Mouse (Mus musculus) adrenal gland, adult (tissue): Measurements from ENCODE around the gene Kif2a.
A peak's percentile ranks its signal among the peaks of the same experiment; 100 is the strongest.
"Not testable (repeated sequence)": the region's sequence is repeated elsewhere in the genome, so short reads cannot be mapped to it uniquely, and the experiment has no call there.

Source experiments
- DNase-seq, 2 experiments: peaks; one replicate each; pipeline ENCODE4 v3.0.0; 2022 to 2023; ENCODE audit warnings: low spot score in 1 of 2; ENCODE audit not compliant: inconsistent age in 2 of 2

Kif2a gene

DNA sequence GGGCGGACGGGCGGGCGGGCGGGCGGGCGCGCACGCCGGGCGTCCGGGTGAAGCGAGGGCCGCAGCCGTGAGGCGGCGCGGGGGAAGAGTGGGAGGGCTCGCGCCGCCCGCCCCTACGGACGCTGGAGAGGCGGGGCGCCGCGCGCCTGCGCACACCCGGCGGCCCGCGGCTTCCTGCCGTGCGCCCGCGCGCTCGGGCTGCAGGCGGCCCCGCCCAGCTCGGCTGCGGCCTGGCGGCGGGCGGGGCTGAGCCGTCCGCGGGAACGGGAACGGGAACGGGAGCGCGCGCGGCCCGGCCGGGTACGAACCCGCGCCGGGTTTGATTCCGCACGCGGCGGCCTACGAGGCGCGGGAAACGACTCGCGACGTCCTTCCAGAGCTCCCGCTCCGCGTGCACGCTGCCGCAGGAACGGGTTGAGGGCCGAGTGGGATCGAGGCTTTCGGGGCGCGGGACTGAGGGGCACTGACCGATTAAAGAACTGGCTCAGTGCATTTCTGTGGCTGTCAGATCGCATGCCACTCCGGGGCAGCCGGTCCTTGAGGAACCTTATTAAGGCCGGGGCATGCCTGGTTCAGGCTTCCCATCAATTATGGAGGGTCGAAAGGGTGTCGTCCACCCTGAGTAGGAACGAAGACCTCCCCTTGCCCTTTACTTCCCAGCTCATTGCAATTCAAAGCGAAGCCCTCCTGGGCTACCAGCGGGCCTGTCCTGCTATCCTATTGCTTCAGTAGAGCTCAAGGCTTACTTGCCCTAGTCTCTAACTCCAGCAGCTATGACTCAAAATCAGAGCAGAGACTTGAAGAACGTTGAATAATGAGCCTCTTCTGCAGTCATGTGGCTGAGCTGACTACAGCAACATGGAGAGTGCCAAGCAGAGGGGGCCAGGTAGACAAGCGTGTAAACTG is 593 bp upstream of the Kif2a start:
- peak; percentile 88 to 91 for DNase-seq

DNA sequence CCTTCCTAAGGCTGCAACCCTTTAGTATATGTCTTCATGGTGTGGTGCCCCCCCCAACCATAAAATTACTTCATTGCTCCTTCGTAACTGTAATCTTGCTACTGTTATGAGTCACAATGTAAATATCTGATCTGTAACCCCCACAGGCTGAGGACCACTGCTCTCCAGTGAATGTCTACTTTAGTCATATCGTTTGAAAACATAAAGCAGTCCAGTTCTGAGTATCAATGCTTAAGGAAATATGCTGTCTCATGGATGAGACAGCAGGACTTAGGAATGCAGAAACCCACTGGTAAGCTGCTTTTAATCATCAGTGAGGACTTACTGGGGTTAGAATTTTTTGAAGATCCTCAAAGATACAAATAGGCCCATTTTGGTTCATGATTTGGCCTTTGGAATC is 2.5 kb downstream of the Kif2a start:
- DNase-seq, result no peak

DNA sequence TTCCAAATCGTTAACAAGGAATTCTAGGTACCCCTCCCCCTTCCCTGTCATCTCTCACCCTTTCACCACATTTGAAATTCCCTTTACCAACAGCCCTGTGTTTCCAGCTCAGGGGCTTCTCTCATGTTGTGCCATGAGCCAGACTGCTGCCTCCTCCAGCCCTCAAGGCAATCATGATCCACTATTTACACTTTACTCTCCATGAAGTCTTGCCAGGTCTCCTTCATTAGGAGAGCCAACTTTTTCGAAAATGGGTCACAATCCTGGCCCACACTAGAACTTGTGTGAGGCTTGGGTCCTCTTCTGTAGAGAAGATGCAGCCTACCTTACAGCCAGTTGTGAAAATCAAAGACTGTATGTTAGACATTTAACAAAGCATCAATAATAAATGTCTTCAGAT is 8.0 kb downstream of the Kif2a start:
- DNase-seq, result no peak

DNA sequence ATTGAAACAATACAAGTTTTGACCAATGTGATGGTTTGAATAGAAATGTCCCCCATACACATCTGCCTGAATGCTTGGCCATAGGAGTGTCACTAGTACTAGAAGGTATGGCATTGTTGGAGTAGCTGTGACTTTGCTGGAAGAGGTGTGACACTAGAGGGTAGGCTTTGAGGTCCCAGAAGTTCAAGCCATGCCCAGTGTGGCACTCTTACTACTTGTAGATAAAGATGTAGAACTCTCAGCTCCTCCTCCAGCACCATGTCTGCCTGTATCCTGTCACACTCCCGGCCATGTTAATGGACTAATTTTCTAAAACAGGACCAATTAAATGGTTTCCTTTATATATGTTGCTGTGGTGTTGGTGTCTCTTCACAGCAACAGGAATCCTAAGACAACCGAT is 10.3 kb downstream of the Kif2a start:
- DNase-seq, result no peak

DNA sequence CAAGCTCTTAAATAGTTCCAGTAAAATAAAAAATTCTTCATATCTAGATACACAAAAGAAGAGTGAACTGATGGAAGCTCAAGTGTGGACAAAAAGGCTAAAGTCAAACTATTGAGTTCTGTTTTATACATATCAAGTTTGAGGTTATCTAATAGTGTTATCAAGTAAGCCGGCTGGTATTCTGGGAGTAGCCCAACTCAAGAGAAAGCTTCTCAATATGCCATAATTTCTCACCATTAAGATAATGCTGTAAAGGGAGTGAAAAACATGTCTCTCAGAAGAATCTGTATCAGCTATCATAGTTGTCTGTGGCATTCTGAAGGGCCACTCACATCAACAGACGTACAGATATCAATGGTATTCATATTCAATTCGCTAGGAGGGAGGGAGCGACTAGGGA is 13.8 kb downstream of the Kif2a start:
- no peak for DNase-seq

DNA sequence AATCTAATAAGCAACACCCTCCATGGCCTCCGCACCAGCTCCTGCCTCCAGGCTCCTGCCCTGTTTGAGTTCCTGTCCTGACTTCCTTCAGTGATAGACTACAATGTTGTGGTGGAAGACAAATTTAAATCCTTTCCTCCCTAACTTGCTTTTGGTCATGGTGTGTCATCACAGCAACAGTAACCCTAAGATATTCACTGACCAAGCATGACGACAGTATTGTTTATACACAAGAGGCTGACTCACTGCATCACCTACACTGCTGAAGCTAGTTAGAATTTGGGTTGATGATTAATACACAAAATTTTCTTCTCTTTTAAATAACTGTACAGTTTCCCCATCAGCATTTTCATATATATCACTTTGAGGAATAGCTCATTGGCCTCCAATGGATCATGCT is 18.7 kb downstream of the Kif2a start:
- peak in 1 of 2 experiments; percentile 15 for DNase-seq

DNA sequence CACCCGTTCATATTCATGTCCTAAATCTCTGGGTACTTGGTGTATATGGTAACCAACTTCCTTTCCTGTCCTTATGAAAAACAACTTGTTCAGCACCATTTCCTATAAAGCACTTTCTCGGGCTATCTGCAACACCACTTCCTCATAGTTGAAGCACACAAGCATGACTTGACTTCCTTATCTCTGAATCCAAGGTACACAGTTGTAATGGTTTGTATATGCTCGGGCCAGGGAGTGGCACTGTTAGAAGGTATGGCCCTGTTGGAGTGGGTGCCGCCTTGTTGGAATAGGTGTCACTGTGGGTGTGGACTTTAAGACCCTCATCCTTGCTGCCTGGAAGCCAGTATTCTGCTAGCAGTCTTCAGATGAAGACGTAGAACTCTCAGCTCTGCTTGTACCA is 23.3 kb downstream of the Kif2a start:
- DNase-seq, result no peak

DNA sequence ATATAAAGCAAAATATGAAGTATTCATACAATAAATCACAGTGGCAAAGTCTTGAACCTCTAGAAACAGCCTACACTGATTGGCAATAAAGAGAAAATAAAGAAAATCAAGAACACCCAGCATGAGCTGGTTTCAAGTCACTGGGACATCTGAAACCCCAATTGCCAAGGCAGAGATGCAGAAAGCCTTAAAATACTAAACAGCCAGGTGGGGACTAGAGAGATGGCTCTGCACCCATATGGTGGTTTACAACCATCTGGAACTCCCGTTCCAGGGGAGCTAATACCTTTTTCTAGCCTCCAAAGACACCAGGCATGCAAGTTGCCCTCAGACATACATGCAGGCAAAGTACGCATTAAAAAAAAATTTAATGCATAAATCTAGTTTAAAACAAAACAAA is 23.9 kb downstream of the Kif2a start:
- DNase-seq, result no peak

DNA sequence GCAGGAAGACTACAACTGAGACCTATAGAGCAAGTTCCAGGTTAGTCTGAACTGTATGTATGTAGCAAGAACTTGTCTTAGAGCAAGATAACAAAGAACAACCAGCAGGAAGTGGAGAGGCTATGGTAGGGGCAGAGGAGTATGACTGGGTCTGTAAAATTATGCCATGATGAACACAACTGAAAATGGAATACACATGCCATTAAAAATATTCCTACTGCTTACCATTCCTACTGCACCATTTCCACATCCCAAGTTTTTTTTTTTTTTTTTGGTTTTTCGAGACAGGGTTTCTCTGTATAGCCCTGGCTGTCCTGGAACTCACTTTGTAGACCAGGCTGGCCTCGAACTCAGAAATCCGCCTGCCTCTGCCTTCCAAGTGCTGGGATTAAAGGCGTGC is 24.4 kb downstream of the Kif2a start:
- DNase-seq, result not testable (repeated sequence)

DNA sequence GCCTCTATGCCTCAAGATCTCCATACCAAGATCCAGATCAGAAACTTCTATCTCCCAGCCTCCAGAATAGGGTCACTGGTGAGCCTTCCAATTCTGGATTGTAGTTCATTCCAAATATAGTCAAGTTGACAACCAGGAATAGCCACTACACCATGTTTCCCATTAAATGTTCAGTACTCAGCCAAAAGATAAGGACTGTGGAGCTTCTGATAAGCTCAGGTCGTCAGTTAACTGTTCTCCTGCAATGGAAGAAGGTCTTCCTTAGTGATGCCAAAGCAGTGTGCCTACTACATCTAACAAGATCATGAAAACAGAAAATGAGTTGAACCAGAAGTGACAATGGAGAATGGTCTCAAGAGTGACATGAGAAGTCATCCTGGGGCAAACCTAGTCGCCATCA is 25.0 kb downstream of the Kif2a start:
- DNase-seq, result no peak

DNA sequence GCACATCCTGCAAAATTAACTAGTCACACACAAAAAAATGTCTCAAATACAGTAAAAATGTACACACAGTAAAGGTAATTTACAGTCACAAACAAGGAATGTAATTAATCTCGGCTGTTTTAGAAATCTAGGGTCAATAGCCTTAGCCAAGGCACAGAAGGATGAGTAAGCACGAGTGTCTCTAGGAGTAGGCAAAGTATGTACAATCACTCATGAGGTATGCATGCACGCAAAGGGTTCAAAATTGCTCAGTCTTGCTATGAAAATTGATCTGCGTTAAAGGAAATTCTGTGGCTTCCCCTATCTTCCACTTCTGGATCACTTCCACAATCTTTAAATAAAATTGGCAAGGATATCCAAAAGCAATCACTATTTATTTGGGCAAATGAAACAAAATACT is 60.4 kb downstream of the Kif2a start:
- no peak for DNase-seq

DNA sequence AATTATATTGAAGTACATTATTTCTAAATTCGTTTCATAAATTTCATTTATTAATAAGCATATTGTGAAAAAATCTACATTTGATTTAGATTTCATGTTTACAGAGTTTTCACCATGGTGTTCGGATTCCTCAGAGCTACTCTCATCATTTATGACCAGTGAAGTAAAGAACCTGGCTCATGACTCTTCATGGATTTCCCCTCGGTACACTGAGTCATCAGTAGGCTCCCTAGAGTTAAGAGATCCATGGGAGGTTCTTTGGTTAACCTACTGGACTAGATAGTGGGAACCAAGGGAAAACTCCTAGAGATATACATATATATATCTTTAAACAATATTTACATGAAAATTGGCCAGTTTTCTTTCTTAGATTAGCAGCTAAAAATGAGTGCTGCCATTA is 61.4 kb downstream of the Kif2a start:
- no peak for DNase-seq

DNA sequence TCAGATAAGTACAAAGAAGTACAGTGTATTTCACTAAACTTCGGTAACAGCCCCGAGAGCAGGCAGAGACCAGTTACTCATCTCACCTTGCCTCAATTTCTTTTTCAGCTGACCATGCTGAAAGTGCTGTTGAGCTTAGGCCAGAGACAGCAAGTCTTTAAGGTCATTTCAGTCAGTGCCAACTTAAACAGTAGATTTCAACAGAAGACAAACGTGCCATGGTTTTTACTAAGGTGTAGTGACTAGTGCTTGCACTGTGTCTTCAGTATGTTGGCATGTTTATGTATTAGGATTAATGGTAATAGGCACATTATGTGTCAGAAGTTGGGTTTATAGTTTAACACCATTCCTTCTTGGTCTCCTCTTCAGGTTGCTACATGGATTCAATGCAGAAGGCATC is 63.6 kb downstream of the Kif2a start:
- DNase-seq, result no peak

DNA sequence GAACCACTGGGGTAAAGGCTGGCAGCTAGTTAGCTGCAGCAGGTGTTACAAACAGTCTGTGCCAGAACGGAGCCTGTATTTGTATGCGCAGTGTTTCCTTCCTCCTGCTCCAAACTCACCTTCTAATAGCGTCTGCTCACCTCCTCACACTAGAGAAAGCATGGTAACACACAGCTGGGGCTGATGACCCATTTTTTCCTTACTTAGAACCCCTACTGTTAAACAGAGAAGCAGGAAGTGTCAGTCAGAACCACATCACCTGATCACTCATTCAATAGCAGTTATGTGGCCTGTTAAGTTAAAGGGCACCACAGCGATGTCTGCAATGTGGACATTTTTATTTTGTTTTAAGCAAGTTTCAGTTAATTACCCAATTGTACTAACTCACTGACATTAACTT is 64.4 kb downstream of the Kif2a start:
- DNase-seq, result no peak

DNA sequence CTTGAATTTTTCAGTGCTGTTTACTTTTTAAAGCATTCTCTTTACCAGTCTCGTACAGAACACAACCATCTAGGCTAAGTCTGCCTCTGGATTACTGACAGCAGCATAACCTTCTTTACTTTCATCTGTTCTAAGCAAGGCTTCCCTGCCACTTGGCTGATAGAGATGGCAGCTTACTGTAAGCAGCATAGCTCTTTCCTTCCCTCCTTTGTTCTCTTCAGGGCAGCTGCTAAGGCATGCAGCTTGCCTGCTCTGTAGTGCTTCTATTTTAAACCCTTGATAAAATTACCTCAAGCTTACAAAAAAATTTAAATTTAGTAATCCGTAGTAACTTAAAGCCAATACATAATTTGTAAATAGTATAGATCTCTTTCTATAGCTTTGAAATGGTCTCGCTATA is 67.0 kb downstream of the Kif2a start:
- DNase-seq, result no peak

DNA sequence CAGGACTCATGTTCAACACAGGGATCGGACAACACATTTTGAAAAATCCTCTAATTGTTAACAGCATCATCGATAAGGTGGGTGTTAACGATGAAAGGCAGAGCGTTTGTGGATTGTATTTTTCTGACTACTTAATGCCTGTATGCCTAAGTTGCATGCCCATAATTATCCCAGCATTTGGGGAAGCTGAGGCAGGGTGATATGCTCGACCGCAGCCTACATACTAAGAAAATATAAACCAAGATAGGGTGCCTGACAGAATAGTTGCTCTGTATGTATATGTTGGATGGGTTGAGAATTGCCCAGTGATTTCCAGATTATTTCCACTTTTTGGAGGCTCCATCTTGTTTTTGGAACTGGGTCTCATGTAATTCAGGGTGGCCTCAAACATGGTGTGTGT is 74.3 kb downstream of the Kif2a start:
- no peak for DNase-seq

DNA sequence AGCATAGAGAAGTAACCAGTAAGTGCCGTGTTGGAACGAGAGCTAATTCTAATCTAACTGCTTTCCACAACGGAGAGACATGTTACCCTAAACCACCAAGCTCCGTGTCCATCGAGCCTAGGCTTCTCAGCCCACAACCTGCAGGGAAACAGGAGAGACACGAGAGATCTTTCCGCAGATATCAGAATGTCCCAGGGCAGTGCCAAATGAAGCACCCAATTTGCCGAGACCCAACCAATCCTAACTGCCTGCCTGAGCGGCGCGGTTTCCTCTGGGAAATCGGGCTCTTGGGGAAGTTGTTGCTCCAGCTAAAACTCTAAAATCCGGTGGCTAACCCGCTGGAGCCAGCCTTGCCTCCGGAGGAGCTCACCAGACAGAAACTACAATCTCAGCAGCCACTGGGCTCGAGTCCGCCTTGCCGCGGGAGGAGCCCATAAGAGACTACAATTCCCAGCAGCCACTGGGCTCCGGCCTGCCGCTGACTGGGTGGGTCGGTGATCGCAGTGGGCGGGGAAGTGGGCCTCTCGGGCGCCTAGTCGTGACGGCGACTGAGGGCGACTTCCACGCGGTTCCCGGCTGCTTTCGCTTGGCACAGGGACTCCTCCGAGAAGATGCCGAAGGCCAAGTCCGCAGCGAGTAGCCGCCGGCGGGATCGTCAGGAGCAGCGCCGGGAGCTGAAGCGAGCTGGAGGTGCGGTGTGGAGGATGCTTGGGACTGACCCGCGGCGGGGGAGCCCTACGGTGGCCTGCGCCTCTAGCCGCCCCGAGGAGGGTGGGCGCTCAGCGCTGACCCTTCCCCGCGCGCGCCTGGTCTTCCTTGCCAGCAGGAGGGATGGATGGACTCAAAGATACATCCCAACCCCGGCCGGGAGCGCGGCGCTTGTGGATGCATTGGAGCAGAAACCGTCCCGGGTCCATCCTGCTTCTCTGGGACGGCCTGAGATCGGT is 75.1 kb downstream of the Kif2a start, which contains the start of gene Dimt1:
Gene Dimt1, plus strand, starts transcription at position 534 of the 947 bp plus-strand sequence.
- DNase-seq, result peak; percentile 97 to 98

DNA sequence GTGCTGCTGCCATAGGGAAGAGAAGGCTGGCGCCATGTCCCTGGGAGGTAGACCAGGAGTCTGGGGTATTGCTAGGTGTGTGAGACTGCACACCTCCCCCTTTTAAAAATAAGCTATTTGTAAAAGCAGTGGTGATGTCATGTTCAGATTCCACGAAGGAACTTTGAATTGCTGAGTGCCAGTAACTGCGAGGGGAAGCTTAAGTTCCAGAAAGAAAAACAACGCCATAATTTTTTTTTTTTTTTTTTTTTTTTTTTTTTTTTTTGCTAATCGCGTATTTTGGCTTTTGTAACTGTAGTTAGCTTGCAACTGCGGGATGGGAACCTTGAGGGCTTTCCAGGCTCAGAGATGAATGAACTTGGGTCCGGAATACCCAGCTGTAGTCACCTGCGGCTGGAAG is 76.4 kb downstream of the Kif2a start:
- no peak for DNase-seq

DNA sequence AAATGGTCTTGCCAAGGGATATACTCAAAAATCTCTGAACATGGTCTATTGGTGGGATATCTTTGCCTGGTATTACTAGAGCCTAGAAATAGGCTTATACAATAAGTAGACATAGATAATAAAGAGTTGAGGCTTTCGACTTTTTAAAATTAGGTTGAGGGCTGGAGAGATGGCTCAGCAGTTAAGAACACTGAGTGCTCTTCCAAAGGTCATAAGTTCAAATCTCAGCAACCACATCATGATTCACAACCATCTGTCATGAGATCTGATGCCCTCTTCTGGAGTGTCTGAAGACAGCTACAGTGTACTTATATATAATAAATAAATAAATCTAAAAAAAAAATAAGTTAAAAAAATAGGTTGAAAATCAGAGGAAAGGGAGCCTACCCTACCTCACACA is 79.2 kb downstream of the Kif2a start:
- DNase-seq, result no peak

DNA sequence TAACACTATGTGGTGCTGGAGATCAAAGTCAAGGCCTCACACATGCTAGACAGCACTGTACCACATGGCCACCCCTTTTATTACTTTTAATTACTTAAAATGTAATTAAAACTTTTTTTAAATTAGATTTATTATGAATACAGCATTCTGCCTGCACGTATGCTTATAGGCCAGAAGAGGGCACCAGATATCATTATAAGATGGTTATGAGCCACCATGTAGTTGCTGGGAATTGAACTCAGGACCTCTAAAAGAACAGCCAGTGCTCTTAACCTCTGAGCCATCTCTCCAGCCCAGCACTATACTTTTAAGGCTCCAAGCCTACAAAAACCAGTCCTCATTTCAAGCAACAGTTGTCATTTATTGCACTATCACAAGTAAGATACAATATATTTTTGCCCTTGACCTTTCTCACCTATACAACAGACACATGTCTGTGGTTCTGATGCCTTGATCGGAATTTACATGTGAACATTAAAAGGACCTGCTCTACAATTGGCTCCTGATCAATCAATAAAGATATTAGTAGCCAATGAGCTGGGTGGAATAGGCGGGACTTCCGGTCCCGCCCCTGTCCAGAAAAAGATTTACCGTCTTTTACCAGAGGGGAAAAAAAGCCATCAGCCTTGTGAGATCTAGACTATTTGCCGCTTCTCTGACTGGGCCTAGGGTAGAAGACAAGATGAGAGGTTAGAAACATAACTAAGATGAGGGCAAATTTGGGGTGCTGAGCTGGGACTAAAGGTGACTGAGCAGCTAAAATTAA is 80.5 kb downstream of the Kif2a start:
- DNase-seq, result no peak

DNA sequence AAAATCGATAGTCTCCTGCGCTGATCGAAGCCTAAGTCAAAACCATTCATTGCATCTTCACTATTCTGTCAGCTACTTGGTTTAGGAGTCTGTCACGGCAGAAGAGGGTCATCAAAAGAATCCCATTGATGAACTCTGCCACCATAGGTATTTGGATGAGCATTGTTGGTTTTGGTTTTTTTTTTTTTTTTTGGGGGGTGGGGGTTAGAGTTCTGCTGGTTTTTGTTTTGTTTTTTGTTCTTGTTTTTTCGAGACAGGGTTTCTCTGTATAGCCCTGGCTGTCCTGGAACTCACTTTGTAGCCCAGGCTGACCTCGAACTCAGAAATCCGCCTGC is 84.8 kb downstream of the Kif2a start:
- no peak for DNase-seq
